Mouse (Mus musculus): ENCODE results near the gene Kcnk6. TPM values are rescaled to one million over a fixed set of nuclear protein-coding genes. Genes with fewer than 3 reads are reported as not detected.

Gene Kcnk6
- polyA plus RNA-seq, 1 experiment from 2014 or later, result 1.4 TPM

- no peak overlapping the region for H3K9ac ChIP-seq
- no peaks in the 10 kb centered on the region for H3K27me3 ChIP-seq (replicated peaks)
- H3K27ac ChIP-seq, result no peak overlapping the region
- H3K4me2 ChIP-seq, result no peak overlapping the region
- H3K36me3 ChIP-seq (replicated peaks), result no peaks in the 10 kb centered on the region
- 86% methylated on average over 6 of the region's 6 CpGs for WGBS
- no peak for ATAC-seq (replicated peaks)
- no peaks in the 10 kb centered on the region for H3K9me3 ChIP-seq
- 0 out of 2 replicates have a peak, but pooled peaks cover 5% of the 10 kb centered on the region for H3K4me1 ChIP-seq
- no peak overlapping the region for H3K4me3 ChIP-seq
Observed at GRCm38 (mm10) chr7:29262151-29262550, 29.8 kb upstream of the Kcnk6 start.

- WGBS, result 62% methylated on average over 10 of the region's 10 CpGs
- 0 out of 2 replicates have a peak, but pooled peaks have one; percentile 27 for ATAC-seq (replicated peaks)
- Histone ChIP-seq H3K36me3 (replicated peaks) (no peaks in the 10 kb centered on the region), H3K9ac (no peak overlapping the region), H3K27ac (no peak overlapping the region), H3K4me3 (no peak overlapping the region), H3K27me3 (replicated peaks) (no peaks in the 10 kb centered on the region), H3K4me1 (0 out of 2 replicates have a peak, but pooled peaks cover 5% of the 10 kb centered on the region), H3K9me3 (no peaks in the 10 kb centered on the region), H3K4me2 (no peak overlapping the region)
Observed at GRCm38 (mm10) chr7:29259781-29260730, 27.7 kb upstream of the Kcnk6 start.

- Histone ChIP-seq H3K4me1 (0 out of 2 replicates have a peak, but pooled peaks cover 5% of the 10 kb centered on the region), H3K9me3 (no peaks in the 10 kb centered on the region)
- WGBS, result 100% methylated on average over 1 of the region's 1 CpGs
Observed at GRCm38 (mm10) chr7:29257368-29257767, 25.1 kb upstream of the Kcnk6 start.

GRCm38 (mm10) chr7:29255875-29256274, 23.6 kb upstream of the Kcnk6 start:
- ATAC-seq (replicated peaks), result no peak
- 83% methylated on average over 4 of the region's 4 CpGs for WGBS
- Histone ChIP-seq H3K4me1 (0 out of 2 replicates have a peak, but pooled peaks cover 5% of the 10 kb centered on the region), H3K4me3 (no peak overlapping the region), H3K36me3 (replicated peaks) (no peaks in the 10 kb centered on the region), H3K9me3 (no peaks in the 10 kb centered on the region), H3K4me2 (no peak overlapping the region), H3K9ac (no peak overlapping the region), H3K27me3 (replicated peaks) (no peaks in the 10 kb centered on the region), H3K27ac (no peak overlapping the region)

More at GRCm38 (mm10) chr7:29257368-29257767, 25.1 kb upstream of the Kcnk6 start:
- Histone ChIP-seq H3K27me3 (replicated peaks) (no peaks in the 10 kb centered on the region), H3K27ac (no peak overlapping the region), H3K4me3 (no peak overlapping the region), H3K9ac (no peak overlapping the region), H3K36me3 (replicated peaks) (no peaks in the 10 kb centered on the region), H3K4me2 (no peak overlapping the region)
- no peak for ATAC-seq (replicated peaks)

- WGBS, result 55% methylated on average over 5 of the region's 5 CpGs
Observed at GRCm38 (mm10) chr7:29253842-29254241, 21.5 kb upstream of the Kcnk6 start.

GRCm38 (mm10) chr7:29251166-29251565, 18.9 kb upstream of the Kcnk6 start:
- 89% methylated on average over 3 of the region's 3 CpGs for WGBS
- Histone ChIP-seq H3K4me1 (peaks cover 7% of the 10 kb centered on the region; the same call in 1 of the 2 replicates), H3K4me3 (no peak overlapping the region), H3K9ac (no peak overlapping the region), H3K27ac (no peak overlapping the region), H3K36me3 (replicated peaks) (no peaks in the 10 kb centered on the region), H3K27me3 (replicated peaks) (peaks cover 14% of the 10 kb centered on the region), H3K9me3 (no peaks in the 10 kb centered on the region), H3K4me2 (no peak overlapping the region)
- ATAC-seq (replicated peaks), result no peak

More at GRCm38 (mm10) chr7:29253842-29254241, 21.5 kb upstream of the Kcnk6 start:
- ATAC-seq (replicated peaks), result no peak
- Histone ChIP-seq H3K4me2 (no peak overlapping the region), H3K9me3 (no peaks in the 10 kb centered on the region), H3K27me3 (replicated peaks) (no peaks in the 10 kb centered on the region), H3K9ac (no peak overlapping the region), H3K36me3 (replicated peaks) (no peaks in the 10 kb centered on the region), H3K27ac (no peak overlapping the region), H3K4me3 (no peak overlapping the region), H3K4me1 (no peaks in the 10 kb centered on the region)

GRCm38 (mm10) chr7:29248261-29248841, 16.0 kb upstream of the Kcnk6 start, which contains the start of gene 2200002D01Rik:
2200002D01Rik (minus strand) TSS chr7:29248466.
- Histone ChIP-seq H3K4me1 (peaks cover 7% of the 10 kb centered on the region; the same call in 1 of the 2 replicates), H3K9ac (no peak within 1 kb of the TSS), H3K4me3 (0 out of 2 replicates have a peak within 1 kb of the TSS, but pooled peaks have one; percentile 13), H3K27me3 (replicated peaks) (peaks cover 14% of the 10 kb centered on the region), H3K9me3 (no peaks in the 10 kb centered on the region), H3K36me3 (replicated peaks) (no peaks in the 10 kb centered on the region), H3K27ac (no peak within 1 kb of the TSS), H3K4me2 (peak within 1 kb of the TSS; percentile 33)
- no peak for ATAC-seq (replicated peaks)
- 13% methylated on average over 20 of the region's 20 CpGs for WGBS

- ATAC-seq (replicated peaks), result no peak; the same call in 1 of the 2 replicates
- H3K27me3 ChIP-seq (replicated peaks), result peaks cover 14% of the 10 kb centered on the region
- H3K27ac ChIP-seq, result no peak overlapping the region
- peak overlapping the region; percentile 33 for H3K4me2 ChIP-seq
- H3K36me3 ChIP-seq (replicated peaks), result no peaks in the 10 kb centered on the region
- peaks cover 7% of the 10 kb centered on the region; the same call in 1 of the 2 replicates for H3K4me1 ChIP-seq
- 16% methylated on average over 19 of the region's 19 CpGs for WGBS
- H3K9ac ChIP-seq, result no peak overlapping the region
- H3K9me3 ChIP-seq, result no peaks in the 10 kb centered on the region
- 0 out of 2 replicates have a peak overlapping the region, but pooled peaks have one; percentile 13 for H3K4me3 ChIP-seq
Observed at GRCm38 (mm10) chr7:29247706-29248105, 15.4 kb upstream of the Kcnk6 start.

GRCm38 (mm10) chr7:29247314-29247700, 15.0 kb upstream of the Kcnk6 start:
- Histone ChIP-seq H3K27ac (no peak overlapping the region), H3K4me1 (peaks cover 7% of the 10 kb centered on the region; the same call in 1 of the 2 replicates), H3K9ac (no peak overlapping the region), H3K36me3 (replicated peaks) (no peaks in the 10 kb centered on the region), H3K4me2 (peak overlapping the region; percentile 33), H3K9me3 (no peaks in the 10 kb centered on the region), H3K27me3 (replicated peaks) (peaks cover 14% of the 10 kb centered on the region), H3K4me3 (0 out of 2 replicates have a peak overlapping the region, but pooled peaks have one; percentile 6)
- ATAC-seq (replicated peaks), result peak; percentile 49; the same call in 1 of the 2 replicates
- WGBS, result 30% methylated on average over 16 of the region's 16 CpGs

- WGBS, result 86% methylated on average over 21 of the region's 21 CpGs
Observed at GRCm38 (mm10) chr7:29246619-29247313, 14.5 kb upstream of the Kcnk6 start.

GRCm38 (mm10) chr7:29246015-29246414, 13.7 kb upstream of the Kcnk6 start:
- Histone ChIP-seq H3K4me3 (no peak overlapping the region), H3K9ac (no peak overlapping the region), H3K9me3 (no peaks in the 10 kb centered on the region), H3K4me1 (peaks cover 7% of the 10 kb centered on the region; the same call in 1 of the 2 replicates), H3K27ac (no peak overlapping the region), H3K36me3 (replicated peaks) (no peaks in the 10 kb centered on the region), H3K4me2 (no peak overlapping the region), H3K27me3 (replicated peaks) (peaks cover 14% of the 10 kb centered on the region)
- ATAC-seq (replicated peaks), result no peak
- WGBS, result 90% methylated on average over 5 of the region's 5 CpGs

More at GRCm38 (mm10) chr7:29246619-29247313, 14.5 kb upstream of the Kcnk6 start:
- no peak for ATAC-seq (replicated peaks)
- Histone ChIP-seq H3K4me3 (no peak overlapping the region), H3K27ac (no peak overlapping the region), H3K9ac (no peak overlapping the region), H3K4me1 (peaks cover 7% of the 10 kb centered on the region; the same call in 1 of the 2 replicates), H3K27me3 (replicated peaks) (peaks cover 14% of the 10 kb centered on the region), H3K9me3 (no peaks in the 10 kb centered on the region), H3K36me3 (replicated peaks) (no peaks in the 10 kb centered on the region), H3K4me2 (no peak overlapping the region)
